Mouse (Mus musculus) urinary bladder, postnatal 25 days (tissue): ENCODE data around the gene Clpsl2.
A peak's percentile ranks its signal among the peaks of the same experiment; 100 is the strongest.
"Not testable (repeated sequence)": the region's sequence is repeated elsewhere in the genome, so short reads cannot be mapped to it uniquely, and the experiment has no call there.

Source experiments
- DNase-seq: peaks from one replicate; pipeline ENCODE4 v3.0.0; 2022; ENCODE audit warnings: low spot score

Gene Clpsl2

DNA sequence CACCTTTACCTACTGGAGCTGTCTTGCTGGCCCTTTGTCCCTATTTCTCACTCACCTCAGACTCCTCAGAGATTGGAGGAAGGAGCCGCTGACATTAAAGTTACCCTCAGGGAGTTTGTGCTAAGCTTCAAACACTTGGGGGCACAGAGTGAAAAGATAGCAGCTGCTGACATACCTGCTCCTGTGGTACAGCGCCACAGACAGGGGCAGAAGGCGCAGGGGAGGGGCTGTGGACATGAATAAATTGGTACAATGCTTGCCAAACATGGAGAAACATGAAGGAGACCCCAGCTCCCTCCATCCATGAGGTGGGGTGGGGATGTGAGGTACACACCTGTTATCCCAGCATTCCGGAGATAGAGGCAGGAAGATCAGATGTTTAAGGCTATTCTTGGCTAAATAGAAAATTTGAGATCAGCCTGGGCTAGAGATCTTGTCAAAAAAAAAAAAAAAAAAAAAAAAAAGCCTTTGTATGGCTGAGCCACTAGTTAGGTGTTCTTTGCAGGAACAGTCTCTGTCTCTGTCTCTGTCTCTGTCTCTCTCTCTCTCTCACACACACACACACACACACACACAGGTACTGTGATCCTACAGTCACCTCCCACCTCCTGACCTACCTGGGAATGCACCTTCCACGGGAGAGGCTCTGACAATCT lies 28.0 kb upstream of the Clpsl2 start:
- no peak for DNase-seq

DNA sequence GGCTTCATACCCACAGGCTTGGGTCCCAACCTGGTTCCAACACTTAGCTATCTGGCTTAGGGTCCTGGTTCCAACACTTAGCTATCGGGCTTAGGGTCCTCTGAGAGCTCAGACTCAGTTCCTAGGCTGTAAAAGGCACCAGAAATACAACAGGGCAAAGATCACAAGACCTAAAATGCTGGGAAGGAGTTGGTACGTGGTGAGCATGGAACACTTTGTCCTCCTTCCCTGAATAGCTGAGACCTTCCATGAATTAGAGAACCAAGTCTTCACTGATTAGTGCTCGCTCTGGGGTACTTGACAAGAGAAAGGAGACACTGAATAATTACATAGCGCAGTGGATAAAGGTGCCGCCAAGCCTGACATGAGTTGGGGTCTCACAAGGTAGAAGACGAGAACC lies 27.3 kb upstream of the Clpsl2 start:
- no peak for DNase-seq

DNA sequence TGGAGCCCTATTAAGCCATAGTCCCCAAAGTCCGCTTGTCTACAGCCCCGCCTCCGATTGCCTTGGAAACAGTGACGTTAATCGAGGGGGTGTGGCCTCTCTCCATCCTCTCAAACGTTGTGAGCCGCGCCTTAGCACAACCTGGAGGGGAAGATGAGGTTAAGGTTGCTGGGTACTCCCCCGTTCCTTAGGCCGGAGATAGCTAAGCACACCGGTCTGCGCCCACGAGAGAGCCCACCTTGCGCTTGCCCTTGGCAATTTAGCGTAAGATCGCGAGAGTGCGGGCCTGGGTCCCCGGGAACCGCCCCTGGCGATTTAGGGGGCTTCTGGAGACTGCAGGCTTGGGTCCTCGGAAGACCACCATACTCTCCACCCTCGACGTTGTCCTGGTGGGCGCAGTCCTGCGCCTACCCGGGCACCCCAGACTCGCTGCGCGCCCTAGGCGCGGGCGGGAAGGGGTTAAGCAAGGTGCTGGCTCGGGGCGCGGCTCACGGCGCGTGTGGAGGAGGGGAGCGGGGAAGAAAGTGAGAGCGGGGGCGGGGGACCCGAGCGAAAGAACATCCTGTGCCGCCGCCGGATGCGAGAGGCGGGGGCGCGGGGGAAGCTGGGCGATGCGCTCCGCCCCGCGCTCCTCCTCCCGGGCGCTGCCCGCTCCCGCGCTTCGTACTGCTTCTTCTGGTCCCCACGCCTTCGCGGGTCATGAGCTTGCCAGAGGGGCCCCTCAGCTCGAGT lies 26.4 kb upstream of the Clpsl2 start:
- DNase-seq = peak; percentile 93

DNA sequence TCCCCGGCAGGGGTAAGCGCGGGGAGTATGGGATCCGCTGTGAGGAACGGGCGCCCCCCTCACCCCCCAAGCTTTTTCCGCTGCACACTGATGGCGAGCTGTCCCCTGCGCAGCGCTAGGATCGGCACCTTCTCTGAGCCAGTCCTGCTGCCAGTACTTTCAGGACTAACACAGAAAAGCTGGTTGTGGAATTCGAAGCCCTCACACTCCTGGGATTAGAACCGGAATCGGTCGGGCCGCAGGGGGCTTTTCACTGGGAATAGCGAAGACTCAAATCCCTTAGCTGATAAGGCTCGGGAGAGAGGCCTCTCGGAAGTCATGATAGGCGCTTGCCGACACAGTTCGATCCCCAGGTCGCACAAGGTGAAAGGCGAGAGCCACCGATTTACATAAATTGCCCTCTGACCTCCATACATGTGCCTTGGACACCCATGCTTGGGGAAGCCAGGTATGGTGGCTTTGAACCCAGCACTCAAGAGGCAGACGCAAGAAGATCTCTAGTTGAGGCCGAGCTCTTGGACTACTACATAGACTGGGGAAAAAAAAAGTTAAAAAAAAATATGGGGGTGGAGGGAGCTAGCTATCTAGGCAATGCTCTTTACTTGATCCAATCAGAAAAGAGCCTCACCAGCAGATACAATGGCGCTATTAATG lies 25.7 kb upstream of the Clpsl2 start:
- DNase-seq = no peak

DNA sequence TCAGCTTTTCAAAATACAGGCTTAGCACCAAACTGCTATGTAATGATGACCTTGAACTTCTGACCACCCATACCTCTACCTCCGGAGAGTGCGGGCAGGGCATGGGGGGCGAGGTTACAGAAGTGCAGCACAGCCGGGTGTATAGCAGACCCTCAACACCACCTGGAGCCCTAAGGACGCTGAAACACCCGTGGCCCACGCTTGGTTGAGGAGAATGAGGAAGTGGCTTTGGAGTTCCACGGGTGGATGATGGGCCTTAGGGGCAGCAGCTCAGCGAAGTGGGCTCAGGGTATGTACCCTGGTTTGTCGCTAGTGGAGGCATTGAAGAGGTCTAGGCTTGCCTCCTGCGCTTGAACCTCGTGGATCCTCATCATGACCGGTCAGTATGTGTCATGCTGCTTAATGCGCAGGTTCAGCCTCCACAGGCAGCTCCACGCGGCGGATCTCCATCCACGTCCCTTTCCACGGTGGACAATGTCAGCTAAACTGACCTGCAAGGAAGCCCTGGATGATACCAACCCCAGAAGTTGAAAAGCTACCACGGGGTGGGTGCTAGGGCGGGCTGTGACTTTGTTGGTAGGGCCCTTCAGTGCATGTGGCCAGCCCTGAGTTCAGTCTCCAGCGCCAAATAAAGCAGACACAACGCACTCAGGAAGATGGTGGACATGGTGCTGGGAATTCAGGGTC lies 25.1 kb upstream of the Clpsl2 start:
- DNase-seq = no peak

DNA sequence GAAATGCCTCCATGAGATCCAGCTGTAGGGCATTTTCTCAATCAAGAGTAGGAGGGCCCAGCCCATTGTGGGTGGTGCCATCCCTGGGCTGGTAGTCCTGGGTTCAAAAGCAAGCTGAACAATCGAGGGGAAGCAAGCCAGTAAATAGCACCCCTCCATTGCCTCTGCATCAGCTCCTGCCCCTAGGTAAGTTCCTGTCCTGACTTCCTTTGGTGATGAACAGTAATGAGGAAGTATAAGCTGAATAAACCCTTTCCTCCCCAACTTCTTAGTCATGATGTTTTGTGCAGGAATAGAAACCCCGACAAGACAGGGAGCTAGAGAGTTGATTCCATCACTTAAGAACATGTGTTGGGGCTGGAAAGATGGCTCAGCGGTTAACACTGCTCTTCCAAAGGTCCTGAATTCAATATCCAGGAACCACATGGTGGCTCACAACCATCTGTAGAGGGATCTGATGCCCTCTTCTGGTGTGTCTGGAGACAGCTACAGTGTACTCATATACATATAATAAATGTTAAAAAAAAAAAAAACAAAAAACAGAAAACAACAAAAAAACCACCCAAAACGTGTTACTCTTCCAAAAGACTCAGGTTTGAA lies 24.3 kb upstream of the Clpsl2 start:
- DNase-seq = no peak

DNA sequence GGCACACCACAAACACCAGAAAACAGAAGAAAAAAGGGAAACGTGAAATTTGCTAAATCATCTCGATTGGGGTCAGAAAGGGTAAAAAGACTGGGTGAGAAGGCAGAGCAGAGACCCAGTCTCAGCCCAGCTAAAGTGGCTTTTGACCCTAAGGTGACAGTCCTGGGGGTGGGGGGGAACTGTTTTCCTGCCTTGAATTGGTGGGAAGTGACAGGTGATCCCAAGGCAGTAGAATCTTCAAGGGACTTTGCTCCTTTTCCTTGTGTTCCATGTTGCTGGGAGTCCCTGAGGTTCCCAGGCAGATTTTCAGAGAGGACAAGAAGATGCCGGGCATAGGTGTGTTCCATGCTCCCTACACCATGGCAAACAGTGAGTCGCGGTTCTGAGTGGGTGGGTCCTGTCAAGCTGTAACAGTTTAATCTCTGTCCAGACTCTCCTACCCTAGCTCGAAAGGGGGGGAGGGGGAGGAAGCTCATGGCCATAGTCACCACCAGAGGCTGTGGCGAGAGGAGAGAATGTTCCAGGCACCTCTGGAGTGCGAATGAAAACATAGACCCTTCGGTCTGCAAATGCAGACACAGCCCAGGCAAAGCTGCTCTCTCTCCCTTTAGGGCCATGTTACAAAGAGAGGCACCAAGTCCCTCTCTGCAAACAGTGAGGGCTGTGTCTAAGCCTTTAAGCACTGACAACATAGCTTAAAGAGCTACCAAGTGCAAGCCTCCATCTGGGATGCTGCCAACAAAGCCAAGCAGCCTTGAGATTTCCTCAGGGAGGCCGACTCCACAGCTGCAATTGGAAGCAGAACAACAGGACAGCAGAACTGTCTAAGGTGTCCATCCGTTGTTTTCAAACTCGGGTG lies 21.8 kb upstream of the Clpsl2 start:
- DNase-seq = no peak

DNA sequence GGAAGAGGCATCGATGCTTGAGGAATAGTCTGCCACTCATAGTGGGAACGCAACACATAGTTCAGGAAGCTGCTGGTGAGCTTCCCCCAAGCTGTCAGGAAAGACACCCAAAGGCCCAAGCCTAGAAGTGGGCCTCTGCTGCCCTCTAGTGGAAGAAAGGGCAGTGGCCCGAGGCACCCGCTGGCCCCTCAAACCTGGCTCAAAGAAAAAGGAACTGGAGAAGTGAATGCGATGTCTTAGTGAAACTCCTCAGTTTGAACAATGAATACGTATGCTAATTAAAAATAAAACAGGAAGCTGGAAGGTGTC lies 21.2 kb upstream of the Clpsl2 start:
- peak; percentile 87 for DNase-seq

DNA sequence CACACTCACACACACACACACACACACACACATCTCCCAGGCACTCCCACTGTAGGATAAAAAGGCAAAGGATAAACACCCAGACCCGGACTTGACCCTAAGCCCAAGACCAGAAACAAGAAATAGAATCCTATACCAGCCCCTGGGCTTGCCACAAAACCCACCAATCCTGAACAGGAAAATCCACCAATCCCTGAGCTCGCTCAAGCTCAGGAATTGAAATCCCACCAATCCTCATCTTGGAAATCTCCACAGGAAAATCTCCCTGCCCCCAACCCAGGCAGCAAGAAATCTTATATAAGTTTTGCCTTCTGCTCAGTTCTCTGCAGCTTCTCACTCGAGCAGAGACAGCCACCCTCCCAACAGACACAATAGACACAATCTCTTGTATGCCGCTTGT lies 20.1 kb upstream of the Clpsl2 start:
- DNase-seq = no peak

DNA sequence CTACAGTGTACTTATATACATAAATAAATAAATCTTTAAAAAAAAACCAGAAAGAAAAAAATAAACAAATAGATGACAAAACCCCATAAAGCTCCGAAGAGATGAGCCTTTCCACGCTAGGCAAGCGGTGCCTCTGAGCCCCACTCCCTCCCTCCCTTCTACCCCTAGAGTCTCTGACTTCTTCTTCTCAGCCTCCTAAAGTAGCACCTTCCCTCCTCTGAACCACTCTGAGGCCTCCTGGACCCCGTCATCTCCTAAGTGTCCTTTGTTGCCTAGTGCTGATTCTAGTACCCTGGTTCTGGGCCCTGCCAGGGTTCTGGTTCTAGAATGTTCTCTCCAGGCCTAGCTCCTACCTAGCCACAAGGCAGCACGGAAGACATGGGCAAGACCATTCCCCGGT lies 18.7 kb upstream of the Clpsl2 start, which contains the start of gene Armc12:
TSS of gene Armc12 (plus strand) at position 301 of the 400 bp plus-strand sequence.
- no peak for DNase-seq

DNA sequence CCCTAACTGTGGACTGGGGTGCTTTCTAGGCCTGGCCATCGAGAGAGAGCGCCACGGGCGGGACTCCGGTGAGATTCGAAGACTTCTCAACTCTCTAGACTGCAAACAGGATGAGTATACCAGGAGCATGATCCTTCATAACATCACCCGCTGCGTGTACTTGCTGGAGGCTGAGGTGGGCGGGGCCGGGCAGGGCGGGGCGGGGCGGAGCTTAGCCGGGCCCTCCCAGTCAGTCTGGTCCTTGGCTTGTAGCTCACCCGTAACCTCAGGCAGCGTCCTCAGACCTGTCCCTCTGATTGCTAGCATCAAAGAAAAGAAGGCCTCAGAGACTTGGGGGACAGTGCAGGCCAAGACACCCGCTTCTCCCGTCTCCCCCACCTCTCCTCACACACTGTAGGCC lies 17.3 kb upstream of the Clpsl2 start:
- DNase-seq = no peak

DNA sequence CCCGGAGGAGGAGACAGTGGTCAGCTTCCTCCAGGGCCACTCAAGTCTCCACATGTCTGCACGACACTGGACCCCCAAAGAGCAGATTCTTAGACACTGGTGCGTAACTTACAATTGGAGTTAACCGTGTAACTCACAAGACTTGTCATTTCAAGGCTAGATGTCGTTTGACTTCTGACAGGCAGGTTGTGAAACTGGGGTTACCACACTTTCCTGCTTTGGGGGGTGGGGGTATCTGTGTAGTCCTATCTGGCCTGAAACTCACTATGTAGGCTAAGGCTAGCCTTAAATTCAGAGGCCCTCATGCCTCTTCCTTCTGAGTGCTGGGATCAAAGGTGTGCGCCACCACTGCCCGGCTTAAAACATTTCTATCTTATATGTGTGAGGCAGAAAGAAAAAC lies 16.7 kb upstream of the Clpsl2 start:
- no peak for DNase-seq

DNA sequence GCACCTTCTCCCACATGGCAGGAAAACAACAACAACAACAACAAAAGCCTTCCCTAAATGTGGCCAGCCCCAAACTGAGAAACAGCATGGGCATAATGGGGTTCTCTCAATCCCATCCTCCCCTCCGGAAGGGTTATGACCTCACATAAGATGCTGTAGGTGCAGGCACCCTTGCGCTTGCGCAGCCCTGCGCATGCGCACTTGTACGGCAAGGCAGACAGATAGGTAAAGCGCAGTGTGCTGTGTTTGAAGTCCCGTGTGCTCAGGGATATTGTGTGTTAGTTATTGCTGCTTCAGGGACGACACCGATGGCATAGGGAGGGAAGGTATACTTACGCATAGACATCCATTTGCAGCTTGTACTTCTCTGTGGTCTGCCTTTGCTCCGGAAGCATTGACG lies 15.9 kb upstream of the Clpsl2 start:
- DNase-seq = no peak

DNA sequence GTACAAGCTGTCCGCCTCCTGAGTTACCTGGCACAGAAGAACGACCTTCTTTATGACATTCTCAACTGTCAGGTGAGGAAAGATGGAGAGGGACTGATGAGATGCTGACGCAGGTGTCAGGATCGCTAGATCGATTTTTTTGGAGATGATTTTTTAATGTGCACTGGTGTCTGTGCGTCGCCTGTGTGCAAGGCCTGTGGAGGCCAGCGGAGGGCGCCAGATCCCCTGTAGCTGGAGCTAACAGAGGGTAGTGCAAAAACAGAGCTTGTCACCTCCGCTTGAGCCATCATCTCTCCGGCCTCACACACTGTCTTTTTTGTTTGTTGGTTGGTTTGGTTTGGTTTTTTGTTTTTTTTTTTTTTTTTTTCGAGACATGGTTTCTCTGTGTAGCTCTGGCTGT lies 11.3 kb upstream of the Clpsl2 start:
- DNase-seq = no peak

DNA sequence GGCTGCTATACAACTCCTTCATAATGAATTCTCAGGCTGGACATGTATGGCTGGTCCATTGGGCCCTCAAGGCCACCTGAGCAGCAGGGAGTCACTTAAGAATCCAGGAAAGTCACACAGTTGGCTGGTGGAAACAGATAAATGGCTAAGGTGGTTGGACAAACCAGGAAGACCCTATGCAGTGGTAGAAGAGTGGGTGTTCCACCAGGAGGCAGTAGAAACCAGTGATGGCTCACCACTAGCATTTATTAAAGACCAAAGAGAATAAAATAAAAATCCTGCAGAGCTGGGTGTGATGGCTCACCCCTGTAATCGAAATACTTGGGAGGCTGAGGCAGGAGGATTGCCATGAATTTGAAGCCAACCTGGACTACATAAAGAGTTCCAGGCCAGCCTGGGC lies 2.3 kb upstream of the Clpsl2 start:
- no peak for DNase-seq

DNA sequence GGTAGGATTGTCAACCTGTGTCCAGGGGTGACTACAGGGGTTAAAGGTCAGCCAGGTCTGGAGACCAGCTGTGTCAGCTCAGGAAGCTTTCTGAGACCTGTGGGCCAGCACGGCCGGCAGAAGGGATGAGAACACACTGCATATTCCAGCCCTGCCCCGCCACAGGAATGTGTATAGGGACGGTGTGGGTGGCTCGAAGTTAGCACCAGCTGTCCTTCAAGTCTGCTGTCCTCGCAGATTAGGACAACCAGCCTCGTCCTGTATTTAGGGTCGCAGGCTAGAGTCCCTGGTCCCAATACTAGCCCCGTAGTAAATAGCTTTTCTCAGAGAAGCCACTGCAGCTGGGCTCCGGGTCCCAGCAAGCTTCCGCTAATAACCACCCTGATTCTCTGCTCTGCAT lies 661 bp upstream of the Clpsl2 start:
- no peak for DNase-seq

DNA sequence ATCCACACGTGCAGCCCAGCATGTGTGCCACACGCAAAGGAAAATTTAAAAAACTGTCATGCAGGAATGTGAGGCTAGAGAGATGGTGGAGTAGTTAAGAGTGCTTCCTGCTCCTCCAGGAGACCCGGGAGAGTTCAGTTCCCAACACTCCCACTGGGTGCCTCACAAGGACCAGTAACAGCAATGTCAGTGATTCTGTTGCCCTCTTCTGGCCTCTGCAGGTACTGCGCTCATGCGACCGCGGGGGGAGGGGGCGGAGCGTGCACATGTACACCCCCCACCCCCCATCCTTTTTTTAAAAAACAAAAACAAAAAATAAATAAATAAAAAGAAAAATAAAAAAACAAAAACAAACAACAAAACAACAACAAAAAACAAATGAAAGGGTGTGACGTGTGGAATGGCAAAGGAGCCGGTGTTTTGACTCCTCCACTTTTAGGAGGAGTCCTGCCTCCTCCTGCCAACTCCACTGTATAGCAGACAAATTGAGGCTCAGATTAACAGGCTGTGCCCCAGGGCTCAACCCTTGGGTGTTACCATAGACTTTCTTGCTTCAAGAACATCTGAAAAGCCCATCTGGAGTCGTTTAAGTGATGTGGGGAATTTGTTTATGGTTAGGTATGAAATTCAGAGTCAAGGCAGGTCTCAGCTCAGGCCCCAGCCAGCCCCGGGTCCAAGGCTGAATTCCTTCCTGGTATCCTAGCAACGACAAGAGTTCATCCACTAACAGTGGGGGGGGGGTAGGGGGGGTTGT lies 4.0 kb downstream of the Clpsl2 start:
- DNase-seq = peak; percentile 65

DNA sequence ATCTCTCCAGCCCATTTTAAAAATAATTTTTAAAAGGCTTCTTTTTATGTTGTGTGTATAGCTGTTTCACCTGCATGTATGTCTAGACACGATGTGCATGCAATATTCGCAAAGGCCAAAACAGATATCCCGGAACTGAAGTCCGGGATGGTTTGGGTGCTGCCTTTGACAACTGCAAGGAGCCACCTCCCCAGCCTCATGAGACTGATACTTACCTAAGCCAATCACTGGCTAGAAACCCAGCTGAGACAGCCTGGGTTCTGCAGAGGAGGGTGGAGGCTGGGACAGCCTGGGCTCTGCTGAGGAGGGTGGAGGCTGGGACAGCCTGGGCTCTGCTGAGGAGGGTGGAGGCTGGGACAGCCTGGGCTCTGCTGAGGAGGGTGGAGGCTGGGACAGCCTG lies 4.8 kb downstream of the Clpsl2 start:
- not testable (repeated sequence) for DNase-seq

DNA sequence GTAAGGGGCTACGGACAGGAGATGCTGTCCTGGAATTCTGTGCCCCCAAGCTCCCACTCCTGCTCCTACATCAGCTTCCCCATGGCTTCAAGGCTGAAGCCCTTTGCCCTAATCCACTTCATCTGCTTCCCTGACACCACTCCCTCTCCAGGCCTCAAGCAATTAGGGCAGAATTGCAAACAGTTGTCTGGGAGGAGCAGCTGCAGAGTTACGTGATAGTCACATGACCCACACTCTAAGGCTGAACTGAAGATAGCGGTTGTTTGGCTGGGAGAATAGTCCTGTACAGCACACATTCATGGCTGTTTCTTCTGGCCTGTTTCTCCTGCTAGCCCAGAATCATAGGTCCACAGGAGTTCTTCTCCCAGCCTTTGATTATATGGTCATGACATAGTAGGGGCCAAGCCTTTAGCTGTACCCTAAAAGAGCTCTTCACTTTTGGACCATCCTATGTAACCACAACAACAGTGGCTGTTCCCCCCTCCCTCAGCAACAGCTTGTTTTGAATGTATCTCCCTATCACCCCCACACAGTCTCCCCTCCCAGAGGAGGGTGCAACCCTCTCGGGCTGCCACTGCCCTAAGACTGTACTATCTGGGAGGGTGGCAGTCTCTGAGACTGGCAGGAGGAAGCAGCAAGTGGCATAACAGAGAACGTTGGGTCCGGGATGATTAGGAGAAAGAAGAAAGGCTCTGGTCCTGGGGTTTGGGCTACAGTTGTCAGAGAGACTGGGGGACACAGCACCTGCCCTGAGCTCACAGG lies 7.6 kb downstream of the Clpsl2 start:
- DNase-seq = no peak

DNA sequence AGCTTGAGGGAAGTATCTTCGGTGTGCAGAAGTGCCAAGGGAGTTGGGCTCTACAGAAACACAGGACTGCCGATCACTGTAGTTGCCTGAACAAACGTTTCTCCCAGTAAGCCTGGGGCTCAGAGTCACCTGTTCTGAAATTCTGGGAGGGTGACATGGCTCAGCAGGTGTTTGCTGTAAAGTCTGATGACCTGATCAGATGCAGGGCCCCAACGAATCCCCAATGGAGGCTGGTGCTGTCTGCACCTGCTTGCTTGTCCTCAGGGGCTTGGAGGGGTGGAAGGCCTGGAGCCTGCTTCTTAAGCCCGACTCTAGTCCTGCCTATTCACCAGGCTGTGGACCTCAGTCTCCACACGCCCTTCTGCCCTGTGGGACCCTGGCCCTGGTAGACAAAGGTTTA lies 8.6 kb downstream of the Clpsl2 start:
- DNase-seq = no peak
